Mouse (Mus musculus) MN1 (cell line): ENCODE data around the gene Fam207a.
A peak's percentile ranks its signal among the peaks of the same experiment; 100 is the strongest.

Experiments used
- DNase-seq: peaks from one replicate; pipeline ENCODE4 v3.0.0-alpha.2; 2016; ENCODE audit warnings: low spot score

Fam207a gene

DNA sequence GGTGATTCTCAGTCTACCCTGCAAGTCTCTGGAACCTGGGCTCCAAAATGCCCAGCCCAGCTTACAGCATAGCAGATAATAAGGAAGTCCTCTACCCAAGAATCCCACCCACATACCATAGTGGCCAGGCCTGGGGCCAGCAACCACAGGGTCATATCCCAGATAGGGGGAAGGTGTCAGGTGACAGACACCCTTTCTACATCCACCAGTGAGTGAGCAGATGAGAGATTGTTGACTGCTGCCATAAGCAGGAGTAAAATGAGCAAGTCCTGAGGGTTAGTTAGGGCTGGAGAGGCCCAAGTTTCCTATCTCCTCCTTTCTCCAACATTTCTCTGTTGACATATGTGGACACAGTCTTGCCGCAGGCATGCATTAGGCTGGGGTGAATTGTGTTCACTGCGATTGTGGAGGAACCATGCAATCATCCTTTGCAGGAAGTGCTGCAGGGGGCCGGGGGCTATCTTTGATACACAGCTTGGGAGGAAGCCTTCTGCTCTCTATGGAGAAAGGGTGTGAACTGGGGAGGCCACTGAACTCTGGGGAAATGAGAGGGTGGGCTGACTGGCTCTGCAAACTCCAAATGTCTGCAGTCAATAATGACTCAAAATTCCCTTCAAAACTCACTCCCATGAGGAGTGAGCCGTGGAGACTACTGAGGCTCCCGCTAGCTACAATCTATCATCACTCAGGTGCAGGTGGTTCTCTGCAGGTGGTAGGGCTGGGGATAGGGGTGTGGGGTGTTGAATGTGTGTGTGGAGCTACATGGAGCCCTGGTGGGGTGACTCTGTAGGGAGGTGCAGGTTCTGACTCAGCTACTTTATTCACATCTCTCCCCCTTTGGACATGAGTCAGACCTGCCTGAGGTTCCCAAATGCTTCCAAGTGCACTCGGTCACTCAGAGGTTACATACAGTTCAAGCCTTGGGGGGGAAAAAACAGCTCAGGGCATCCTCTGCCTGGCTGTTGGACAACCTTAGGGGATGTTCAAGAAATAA is 15.7 kb upstream of the Fam207a start:
- no peak for DNase-seq

DNA sequence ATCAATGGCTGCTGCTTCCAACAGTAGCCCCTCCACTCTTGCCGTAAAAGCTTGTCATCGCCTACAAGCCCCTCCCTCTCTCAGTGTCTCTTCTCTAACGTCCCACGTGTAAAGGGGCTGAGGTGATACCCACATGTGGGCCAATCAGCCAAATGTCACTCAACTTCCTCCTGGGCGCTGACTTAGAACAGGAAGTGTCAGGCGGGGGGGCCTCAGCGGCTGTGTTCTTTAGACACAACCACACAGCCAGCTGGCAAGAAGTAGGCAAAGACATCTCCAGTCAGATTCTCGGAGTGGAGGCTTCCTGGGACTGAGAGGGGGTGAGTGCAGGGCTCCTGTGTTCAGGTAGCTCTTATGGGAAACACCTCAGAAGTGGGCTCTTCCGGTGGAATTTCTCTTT is 14.6 kb upstream of the Fam207a start, which contains the start of gene Itgb2:
Itgb2 (plus strand) TSS at position 113 of the 400 bp plus-strand sequence.
- no peak for DNase-seq

DNA sequence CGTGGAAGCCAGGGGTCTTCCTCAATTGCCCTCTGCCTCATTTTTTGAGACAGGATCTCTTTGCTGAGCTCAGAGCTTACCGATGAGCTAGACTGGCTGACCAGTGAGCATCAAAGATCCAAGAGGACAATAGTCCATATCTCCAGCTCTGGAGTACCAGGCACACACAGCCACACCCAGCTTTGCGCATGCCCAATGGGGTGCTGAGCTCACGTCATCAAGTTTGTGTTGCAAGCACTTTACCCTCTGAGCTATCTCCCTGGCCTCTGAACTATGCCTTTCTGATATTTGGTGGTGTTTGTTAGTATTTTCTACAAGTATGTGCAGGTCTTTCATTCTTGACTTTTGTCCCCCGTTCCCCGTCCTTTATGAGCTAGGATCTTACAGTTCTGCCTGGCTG is 13.0 kb upstream of the Fam207a start:
- DNase-seq = no peak

DNA sequence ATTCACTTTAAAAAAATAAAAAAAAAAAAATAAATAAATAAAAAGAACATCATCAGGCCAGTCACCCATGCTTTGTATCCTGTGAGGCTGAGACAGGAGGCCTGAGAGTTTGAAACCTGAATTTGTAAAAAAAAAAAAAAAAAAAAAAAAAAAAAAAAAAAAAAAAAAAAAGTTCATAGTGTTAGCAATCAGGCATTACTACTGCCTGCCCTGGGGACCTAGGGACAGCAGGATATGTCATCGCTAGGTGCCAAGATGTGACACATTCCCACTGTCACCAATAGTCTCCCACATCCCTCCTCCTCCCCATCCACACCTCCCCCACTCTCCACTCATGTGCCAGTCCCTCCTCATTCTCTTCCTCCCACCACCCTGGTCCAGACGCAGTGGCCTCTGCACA is 10.9 kb upstream of the Fam207a start:
- no peak for DNase-seq

DNA sequence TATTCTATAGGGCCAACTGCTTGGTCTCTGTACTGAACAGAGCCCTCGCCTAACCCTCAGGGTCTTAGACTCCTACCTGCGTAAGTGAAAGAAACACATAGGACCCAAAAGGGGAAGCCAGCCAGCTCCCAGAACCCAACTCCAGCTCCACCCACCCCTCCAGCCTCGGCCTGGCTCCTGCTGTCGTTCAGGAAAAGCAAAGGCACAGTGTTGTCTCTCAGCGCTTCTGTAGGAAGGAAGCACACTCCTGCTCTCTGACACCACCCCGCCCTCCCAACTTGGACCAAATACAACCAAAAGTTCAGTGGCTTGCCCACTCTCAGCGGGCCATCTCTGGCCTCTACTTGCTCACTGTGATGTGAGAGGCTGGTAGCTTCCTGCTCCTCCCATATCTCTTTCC is 7.7 kb upstream of the Fam207a start:
- DNase-seq = no peak

DNA sequence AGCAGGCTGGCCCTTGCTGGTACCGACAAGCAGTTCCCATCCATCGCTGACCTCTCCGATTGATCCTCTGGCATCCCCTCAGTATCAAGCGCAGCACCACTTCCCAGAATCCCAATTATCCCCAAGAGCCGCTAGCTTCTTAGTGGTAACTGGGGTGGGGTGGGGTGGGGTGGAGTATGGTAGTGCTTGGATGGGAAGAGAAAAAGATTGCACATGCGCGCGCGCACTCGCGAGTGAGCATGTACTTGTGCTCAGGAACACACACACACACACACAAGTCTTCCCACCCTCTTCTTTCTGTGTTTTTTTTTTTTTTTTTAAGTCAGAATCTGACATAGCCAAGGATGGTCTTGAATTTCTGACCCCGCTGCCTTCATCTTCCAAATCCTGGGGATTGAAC is 7.2 kb upstream of the Fam207a start:
- no peak for DNase-seq

DNA sequence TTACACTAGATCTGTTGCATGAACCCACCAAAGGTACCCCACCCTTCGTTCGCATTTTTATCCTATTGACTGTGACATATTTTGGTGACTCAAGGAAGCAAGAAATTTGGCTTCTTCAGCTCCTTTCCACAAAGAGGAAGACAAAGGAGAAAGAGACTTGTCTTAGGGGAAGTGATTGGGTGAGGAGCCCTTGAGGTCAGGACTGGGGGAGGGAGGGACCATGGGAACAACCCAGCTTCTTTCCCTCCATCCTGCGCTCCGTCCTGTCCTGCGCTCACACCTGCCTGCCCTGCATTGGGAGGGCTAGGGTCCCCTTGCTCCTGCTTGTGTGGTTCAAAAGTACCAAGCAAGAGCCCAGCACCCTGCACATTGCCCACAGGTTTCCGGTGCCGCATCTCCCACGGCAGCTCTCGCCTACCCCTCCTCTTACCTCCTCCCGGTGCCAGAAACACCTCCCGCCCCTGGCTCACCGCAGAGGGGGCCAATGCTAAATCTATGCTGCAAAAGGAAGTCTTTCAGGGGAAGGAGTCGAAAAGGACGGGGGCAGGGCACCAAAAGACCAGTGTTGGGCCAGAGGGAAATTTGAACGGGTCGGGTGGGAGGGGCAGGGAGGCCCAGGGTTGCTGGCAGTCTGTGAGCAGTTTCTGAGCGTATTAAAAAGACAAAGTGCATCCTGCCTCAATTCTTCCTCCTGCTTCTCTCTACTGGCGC is 6.6 kb upstream of the Fam207a start:
- no peak for DNase-seq

DNA sequence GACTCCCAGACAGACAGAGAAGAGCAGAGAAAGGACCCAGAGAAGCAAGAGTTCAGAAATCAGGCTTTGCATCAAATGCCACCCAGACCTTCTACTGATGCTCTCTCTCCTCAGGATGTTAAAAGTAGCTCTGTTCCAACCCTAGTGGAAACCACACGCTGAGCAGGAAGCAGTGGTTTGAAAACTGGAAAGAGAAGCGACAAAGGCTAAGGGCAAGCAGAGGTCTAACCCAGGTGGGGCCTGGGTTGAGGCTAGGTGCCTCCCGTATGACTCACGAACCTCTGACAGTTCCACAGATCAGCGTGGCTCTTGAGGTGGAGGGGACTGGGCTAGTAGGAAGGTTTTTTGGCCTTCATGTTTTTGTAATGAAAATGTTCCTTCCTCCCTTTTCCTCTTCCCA is 4.9 kb upstream of the Fam207a start:
- no peak for DNase-seq

DNA sequence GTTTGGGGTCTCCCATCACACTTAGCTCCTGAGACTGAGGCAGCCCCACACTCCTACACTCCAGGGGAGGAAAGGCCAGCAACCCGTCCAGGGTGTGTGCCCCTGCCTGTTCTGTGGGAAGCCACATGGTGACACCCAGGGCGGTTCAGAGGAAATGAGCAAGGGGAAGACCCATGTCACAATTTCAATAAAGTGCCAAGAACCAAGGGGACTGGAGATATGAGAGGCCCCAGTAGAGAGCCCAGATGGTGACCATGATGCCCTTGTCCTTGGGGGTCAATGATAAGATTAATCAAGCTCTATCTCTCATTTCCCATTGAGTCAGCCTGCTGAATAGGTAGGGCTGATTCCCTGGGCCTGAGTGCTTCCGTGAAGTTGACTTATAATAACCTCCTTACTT is 3.6 kb upstream of the Fam207a start:
- DNase-seq = no peak

DNA sequence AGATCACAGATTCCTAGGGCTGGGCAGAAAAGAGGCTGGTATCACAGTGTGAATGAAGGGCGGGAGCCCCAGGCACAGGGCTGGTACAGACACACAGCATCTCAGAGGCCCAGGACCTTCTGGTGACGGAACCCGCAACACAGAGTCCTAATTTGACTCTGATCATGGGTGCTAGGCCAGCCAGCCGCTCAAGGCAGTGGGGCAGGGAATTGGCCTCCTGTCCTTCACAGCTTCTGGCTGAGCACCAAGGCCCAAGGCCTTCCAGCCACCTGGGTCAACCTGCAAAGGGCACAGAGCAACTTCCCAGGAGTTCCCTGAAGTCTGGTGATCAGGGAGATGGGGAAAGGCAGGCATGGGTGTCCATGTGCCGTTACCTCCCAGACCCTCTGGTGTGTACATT is 2.2 kb upstream of the Fam207a start:
- no peak for DNase-seq

DNA sequence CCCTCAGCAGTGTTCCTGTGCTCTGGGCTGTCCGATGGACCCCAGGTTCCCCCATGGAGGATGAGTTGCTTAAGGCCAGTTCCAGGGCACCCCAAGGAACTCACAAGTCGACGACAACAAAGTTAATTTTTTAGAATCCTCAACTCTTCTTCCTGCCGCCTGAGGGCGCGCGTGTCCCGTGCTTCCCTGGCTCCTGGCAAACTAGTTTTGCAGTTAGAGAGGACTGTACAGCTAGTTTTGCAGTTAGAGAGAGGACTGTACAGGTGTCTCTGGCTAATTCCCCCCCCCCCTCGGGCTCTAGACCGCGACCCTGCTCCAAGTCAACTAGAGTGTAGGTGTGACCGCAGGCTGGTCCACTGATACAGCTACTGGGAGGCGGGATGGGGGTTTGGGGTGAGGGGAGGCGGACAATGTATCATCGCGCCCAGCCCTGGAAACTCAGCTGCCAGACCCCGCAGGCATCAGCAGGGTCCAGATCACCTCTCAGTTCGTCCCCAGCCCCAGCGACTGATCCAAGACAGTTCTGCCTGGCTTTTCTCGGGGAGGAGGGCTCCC is 1.6 kb upstream of the Fam207a start:
- peak; percentile 87 for DNase-seq

DNA sequence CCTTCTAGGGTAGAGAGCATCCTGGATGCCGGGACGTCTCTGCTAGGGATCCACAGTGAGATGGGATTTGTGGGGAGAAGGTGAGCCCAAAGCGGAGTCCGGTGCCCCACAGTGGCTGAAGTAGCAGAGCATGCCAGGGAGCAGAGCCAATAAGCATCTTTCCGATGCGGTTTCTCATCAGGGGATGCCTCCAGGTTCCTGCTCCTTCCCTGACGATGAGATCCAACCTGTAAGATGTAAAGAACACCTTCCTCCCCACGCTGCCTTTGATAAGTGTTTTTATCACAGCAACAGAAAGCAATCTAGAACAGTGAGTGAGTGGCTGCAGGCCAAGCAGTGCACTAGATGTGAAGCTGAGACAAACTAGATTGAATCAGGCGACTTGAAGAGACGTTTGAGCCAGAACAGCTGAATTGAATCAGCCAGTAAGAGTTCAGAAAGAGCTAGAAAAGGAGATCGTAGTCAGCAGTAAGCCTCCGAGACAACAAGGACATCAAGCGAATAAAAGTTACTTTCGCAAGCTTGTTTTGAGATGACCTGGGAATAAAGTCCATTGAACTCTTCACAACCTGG is 880 bp upstream of the Fam207a start:
- DNase-seq = peak; percentile 44

DNA sequence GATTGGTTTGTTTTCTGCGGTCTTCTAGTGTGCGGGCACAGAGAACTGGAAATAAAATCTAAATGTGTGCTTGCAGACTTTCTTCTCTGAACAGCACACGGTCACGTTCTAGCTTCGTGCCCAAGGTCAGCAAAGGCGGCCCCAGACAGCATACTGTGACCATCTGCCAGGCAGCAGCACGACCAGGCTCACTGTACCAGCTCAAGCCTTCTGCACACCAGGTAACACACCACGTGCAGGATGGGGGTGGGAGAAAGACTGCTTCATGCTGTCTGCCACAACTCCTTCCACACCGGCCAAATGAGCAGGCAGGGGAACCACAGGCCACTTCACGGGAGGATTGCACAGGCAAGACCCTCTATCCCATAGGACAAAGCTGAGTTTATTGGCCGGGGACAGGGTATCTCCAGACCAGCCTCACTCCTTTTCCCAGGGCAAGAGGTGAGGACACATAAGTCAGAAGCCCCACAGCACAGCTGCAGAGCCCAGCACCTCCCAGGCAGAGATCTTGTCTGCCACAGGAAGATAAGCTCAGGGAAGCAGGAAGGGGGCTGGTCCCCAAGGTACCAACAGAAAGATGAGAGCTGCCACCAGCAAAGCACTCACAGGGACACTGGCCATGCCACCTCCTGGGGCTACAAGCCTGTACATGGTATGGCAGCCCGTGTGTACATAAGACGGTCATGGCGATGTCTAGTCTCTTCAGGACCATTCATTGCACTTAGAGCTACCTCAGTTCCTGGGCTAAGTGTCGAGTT is 5.2 kb downstream of the Fam207a start:
- DNase-seq = no peak

DNA sequence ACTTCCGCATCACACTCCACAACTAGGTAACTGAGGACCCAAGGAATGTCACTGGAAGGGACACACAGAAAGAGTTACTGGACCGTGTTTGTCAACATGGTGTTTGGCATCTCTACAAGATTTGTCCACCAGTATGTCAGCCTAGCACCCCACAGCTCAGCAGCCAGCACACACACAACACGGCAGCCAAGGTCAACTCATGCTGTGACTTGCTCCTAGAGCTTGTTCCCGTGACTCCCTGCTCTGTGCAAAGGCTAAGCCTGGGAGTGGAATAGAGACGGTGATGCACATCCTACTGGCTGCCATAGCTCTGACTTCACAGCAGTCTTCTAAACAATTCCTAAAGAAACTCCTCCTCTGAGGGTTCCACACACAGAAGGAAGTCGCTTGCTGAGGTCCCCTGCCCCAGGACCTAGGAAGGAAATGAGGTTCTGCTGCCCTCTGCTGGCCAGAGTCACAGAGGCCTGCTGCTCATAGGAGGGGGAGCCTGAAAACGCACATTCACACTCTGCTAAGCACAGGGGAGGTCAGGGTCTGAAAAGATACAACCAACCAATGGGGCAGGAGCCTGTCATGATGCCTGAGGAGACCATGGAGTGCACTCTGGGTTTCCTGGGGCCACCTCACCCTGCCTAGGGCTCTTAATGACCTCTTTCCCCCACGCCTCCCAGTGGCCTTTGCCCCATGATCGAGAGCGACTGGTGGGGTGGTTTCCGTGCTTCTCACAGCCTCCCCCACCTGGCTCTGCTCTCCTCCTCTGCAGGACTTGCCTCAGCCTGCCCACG is 6.0 kb downstream of the Fam207a start:
- DNase-seq = peak; percentile 87

DNA sequence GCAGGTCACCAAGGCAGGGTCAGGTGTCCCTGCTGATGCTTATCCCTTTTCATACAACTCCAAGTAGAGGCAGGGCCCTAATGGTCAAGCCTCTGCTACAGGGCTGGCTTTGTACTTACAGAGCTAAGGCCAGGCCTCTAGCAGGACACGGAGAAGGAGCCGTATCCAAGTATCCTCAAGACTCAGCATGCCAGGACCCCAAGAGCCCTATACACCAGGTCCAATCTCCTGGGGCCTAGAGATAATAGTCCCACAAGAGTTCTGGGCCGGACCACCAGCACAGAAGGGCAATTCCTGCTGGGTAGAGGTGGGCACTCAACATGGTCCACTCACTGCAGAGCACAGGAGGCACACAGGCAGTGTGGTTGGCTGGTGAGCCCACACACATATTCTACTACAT is 6.8 kb downstream of the Fam207a start:
- no peak for DNase-seq

DNA sequence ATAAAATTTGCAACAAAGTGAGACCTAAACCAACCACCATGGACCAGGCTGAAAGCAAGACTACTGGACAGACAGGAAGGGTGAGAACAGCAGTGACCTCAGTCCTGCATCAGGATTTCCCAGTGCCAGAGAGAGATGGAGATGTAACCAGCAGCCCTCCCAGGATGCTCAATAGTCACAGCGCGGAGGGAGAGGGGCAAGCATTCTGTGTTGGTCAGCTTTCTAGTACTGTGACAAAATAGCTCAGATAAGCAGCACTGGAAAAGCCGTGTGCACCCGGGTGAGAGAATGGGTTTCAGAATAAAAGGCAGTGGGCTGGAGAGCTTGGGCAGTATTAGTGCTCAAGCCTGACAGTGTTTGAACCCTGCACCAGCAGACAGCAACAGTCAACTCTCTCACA is 7.8 kb downstream of the Fam207a start:
- DNase-seq = no peak

DNA sequence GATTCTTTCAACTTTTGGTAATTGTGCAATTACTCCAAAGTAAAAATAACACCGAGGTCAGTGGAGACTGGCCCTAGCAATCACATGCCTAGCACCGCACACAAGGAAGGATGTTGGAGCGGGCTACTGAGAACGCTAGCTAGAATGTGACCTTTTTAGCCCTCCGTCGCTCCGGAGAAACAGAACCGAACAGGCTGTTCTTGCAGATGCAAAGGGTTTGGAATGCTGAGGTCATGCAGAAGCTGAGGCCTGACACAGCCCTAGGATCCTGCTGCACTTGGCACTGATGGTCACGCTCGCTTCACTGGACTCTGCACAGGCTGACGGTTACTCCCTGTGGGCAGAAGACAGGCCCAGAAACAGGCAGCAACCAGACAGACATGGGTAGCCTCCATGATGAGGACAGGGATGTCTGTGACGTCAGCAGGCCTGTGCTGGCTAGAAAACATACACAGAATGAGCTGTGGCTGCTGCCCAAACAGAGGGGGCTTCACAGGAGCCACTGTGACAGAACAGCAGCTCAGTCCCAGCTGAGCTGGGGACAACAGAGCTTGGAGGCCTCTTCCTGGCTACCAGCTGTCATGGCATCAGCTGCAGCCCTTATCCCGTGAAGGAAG is 8.5 kb downstream of the Fam207a start:
- no peak for DNase-seq

DNA sequence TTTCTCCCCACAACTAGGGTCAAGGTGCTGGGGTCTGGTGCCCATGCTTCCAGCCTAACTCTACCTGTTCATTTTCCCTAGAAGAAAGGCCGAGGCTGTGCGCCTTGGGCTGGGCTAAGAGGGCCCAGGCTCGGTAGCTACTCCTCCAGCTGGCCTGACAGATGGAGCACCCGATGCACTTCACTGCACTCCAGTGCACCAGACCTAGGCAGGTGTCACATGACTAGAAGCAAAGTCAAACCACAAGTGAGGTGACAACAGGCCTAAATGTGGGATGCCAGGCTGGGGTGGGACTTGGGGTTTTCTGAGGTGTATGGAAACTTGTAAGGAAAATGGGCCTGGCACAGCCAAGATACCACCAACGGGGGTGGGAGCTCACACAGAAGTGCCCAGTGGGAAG is 9.1 kb downstream of the Fam207a start:
- no peak for DNase-seq

DNA sequence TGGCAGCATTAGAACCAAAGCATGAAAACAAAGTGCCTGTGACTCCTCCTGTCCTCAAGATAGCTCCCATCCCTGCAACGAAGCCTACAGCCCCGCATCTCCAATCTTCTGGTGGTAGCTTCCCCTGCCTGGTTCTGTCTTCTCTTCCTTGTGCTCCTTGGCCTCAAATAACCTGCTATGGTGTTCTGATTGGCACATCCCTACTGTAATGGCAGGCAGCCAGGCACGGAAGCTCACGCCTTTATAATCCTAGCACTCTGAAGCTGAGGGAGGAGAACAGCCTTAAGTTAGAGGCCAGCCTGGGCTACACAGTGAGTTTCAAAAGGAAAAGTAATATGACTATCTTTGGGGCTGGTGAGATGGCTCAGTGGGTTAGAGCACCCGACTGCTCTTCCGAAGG is 11.4 kb downstream of the Fam207a start:
- DNase-seq = no peak
